Mouse (Mus musculus): ENCODE results near the gene Bag5.
A peak's percentile ranks its signal among the peaks of the same experiment; 100 is the strongest.

Bag5 gene

DNA sequence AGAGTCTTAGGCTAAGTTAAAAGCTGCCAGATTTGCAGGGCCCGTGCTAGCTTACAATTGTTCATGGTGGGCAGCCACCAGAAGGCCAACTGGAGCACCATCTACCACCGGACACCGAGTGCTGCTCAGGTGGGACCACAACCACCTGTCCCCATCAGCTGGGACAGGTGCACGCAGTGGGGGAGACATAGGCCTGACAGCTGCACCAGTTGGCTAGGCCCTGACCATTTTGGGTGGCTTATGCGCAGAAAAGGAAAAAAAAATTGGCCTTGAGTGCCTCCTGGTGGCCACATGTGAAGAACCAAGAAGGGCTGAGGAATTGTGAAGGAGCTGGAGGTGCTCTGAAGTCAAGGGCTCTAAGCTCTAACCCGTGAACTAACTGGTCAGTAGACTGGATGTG, 16.8 kb downstream of the Bag5 start:
- DNase-seq = peak; percentile 82

DNA sequence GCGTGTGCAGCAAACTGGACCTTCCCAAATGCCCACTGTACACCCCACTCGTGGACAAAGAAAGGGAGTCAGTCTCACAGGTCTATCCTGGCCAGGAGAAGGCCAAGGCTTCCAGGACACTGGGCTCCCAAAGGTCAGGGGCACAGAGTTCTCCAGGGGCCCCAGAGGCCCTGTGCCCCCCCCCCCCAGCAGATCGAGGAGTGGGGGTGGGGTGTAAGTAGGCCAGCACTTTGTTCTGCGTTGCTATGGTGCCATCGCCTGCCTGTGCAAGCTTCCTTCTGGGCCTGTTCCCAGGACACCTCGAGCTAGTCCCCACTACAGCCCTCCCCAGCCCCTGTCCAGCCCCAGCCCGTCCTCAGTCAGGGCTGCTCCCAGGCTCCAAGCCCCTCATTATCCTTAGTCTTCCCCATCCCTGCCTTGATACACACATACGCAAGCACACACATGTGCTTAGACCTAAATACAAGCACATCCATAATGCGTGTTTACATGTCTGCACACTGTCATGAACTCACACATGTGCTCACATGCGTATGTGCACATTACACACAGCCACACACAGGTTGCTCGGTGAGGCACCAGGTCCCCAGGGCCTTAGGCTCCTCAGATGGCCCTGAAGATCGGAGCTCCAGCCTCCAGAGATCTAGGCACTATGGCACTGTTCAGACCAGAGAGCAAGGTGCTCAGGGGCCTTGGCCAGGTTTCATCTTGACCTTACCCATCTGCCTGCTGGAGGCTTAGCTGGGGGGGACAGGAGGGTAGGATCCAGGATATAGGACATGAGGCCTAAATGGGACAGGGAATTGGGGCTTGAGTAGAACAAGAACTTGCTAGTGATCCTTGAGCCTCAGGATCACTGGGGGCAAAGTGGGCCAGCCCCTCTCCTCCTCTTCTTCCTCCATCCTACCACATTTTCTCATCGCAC, 17.9 kb downstream of the Bag5 start:
- peak; percentile 43 for DNase-seq

DNA sequence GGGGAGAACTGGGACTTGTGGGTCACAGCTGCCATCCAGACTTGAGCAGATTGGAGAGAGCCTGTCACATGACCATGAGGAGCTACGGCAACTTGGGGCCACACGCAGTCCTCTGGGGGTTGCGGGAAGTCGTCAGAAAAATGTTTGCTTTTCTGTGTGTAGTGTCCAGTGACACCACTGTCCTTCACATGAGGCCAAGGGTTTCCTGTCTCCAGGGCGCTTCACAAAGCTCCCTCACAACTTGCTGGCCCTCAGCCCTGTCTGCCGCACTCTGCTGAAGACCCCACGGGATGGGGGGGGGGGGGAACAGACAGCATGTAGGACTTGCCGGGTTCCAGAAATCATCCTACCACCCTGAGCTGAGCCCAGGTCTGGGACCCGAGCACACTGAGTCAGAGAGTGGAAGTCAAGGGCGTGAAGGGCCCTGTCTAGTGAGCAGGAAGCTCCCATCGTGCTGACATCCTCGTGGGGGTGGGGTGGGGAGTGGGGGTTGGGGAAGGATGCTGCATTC, 18.7 kb downstream of the Bag5 start:
- peak; percentile 47 for DNase-seq

DNA sequence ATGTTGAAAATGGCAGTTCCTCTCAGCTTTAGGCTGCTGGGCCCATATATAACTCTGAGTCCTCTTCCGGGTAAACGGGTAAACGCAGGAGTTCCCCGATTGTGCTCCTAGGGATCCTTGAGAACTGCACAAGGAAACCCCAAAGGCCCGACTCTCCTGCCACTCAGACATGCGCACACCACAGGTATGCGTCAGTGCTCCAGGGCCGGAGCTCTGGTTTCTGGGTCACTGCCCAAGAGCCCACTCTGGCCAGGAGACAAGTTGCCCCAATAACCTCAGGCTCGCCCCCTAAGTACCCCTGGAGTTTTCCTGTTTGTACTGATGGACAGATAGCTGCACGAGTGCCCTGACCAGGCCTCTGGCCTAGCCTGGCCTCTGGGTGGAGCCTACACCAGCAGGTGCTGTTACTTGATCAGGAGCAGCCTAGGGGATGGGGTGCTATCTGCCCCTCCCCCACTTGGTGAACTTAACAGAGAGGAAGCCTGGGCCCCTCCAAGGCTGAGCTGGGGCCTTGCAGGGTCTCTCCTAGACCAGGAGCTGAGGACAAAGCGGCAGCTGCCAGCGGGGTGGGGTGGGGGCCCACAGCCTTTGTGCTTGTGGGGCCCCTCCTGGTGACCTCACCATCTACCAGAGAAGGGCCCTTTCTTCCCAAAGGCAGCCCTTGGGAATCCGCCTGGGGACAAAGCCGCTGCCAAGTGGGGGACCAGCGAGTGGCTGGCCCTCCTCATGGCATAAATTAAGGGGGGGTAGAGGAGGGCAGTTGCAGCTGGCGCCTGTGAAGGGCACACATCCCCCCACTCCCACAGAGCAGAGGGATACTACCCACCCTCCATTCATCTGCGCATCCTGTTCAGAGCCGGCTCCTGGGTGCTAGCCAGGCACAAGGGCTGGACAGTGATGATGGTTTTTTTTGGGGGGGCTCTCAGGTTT, 19.5 kb downstream of the Bag5 start:
- peak; percentile 54 for DNase-seq

DNA sequence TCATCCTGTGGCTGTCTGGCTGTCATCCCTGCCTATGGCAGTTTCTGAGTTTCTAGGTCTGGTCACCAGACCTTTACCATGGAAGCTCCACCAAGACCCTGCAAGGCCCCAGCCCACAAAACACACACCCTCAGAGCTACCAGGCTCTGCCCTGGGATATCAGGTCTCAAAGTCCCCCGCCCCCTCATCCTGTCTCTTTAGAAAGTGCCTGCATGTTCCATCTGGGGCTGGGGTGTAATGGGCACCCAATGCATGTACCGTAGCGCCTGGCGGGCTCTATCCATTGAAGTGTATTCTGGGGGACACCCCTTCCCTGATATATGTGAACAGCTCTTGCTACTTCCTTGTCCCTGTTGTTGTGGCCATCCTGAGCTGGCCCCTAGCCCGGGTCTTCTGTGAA, 20.2 kb downstream of the Bag5 start:
- DNase-seq = peak; percentile 33

DNA sequence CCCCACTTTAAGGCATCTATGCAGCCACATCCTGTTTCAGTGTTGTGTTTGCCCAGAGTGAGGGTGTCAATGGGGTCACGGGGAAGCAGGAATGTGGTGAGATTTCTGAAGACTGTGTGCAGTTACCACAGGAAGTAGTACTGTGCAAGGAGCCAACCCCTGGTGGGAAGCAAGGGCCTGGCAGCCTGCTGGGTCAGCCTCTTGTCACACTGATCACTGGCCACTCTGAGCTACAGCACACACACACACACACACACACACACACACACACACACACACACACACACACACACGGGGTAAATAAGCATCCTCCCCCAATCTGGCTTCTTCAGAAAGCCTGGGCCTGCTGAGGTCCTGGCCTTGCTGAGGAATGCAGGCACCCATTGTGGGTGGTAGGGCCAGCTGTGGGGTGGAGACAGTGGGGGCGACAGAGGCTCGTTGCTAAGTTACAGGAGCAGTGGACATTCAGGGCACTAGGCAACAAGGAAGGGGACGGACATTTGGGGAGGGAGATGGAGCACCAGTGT, 21.6 kb downstream of the Bag5 start:
- peak; percentile 73 for DNase-seq

DNA sequence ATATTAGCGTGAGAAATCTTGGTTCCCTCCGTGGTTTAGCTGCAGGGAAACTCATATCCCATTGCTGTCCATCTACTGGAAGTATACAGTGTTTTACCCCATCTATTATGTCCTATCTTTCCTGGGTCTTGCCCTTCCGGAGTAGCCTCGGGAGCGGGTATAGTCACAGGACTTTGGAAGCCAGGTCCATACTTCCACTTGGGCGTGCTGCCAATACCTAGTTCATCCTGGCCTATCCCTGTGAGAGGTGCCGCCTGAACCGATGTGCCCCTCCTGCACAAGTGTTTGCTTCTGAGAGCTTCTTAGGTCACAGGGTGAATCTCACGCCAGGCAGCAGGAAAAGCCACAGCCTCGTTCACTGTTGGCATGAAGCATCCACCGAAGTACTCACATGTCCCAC, 23.6 kb downstream of the Bag5 start:
- no peak for DNase-seq

DNA sequence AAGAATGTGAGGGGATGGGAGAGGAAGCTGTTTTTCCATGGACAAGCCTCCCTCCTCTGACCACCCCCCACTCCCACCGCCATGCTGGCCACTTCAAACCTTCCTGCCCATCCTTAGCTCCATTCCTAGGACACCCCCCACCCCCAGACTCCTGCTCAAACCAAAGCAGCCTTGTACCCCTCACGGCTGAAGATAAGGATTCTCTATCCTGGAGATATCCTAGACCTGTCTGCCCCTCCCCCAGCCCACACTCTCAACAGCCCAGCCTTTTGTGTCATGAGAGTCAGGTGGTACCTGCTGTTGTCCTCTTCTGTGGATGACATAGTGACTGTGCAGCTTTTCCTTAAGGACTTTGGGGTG, 25.0 kb downstream of the Bag5 start:
- DNase-seq = no peak

DNA sequence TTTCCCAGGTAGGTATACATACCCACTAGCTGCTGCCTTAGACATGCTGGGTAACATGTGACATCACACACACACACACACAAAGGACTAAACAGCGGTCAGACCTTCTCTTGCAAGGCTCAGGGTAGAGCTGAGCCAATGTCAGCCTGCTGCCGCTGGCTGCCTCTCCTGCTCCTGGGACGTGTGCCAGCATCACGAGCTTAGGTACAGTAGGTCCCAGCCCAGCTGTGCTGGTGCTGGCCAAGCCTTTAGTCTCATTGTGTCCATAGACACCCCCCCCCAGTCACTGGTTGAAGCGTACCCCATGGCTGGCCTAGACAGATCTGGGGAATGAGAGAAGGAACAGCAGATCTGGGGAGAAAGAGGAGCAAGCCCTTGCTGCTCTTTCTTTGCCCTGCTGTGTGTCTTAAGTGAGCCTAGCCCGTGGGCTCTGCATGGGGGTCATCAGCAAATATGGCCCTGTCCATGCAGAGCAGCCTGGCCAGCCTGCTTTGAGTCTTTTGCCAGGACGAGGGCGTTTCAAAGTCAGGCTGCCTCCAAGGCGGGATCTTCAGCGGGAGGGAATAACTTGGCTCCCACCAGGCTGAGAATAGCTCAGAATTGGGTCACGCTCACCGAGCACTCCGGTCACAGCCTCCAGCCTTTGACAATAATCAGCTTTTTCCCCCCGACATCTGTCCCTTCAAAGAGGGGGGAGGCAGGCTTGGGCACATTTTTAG, 25.5 kb downstream of the Bag5 start:
- no peak for DNase-seq

DNA sequence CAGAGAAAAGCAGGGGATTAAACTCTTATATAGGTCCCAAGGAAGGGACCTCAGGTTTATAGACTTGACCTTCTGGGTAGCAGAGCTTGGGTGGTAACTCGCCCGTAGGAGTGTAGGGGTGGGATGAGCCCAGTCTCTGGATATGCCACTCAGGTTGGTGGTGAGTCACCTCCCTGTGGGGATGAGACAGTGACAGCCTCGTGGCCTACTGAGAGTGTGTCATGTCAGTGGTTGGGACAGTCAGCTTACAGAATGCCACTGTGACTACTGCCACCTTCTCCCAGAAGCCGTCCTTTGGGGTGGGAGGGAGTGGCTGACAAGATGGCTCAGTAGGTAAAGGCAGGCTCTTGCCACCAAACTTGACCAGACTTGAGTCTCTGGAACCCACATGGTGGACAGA, 26.7 kb downstream of the Bag5 start:
- no peak for DNase-seq

DNA sequence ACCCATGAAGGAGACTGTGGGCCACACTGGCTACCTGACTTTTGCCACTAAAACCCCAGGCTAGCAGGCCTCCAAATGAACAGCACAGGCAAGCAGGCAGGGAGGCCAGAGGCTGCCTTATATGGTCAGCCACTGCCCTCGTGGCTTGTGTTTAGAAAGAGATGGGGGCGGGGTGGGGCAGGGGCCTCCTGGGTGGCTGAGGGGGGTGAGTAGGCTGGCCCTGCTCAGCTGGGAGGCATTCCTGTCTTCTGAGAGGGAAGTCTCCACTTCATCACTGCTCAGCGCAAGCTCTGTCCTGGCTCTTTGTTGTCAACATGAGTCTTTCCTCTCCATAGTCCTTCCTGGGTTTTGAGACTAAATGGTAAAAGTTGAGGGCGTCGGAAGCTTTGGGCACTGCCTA, 30.3 kb downstream of the Bag5 start:
- no peak for DNase-seq

DNA sequence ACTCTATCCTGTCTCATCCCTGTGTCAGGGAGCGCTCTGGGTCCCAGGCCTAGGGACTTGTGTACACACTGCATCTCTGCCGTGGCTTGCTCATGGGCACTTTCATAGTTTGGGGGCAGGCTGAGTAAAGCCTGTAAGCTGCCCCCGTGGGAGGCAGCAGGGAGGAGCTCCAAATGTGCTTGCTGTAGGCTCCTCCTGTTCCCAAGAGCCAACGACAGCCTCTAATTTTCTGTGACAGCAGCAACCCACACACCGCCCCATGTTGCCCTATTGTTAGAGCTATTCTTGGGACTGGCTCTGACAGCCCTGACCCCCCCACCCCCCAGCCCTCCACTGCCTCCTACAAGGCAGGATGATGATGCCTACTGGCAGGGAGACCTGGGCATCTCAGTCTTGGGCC, 31.1 kb downstream of the Bag5 start:
- DNase-seq = no peak

DNA sequence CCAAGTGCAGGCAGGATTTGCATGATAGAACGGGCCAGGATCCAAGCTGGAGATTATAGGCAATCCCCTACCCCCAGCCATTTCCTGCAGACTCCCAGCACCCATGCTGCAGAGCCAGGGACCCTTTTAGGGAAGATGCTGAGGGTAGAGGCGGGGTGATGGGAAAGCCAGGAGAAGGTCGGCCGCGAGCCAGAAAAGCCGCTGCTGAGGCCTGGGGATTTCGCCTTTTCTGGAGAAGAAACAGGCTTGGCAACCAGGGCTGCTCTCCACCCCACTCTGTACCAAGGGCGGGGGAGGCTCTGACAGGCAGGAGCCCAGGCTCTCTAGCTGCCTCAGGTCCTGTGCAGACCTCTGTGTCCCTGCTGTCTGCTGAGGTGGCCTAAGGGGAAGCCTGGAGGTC, 31.8 kb downstream of the Bag5 start:
- no peak for DNase-seq

DNA sequence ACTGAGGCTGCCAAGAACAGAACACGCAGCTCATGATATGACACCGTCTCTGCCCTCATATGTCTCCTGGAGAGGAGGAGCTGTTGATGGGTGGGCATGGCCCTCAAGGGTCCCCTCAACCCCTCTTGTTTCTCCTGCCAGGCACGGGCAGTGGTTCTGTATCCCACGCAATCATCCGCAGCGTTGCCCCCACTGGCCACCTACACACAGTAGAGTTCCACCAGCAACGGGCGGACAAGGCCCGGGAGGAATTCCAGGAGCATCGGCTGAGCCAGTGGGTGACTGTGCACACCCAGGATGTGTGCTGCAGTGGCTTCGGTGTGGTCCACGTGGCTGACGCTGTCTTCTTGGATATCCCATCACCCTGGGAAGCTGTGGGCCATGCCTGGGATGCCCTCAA, 32.4 kb downstream of the Bag5 start:
- no peak for DNase-seq

DNA sequence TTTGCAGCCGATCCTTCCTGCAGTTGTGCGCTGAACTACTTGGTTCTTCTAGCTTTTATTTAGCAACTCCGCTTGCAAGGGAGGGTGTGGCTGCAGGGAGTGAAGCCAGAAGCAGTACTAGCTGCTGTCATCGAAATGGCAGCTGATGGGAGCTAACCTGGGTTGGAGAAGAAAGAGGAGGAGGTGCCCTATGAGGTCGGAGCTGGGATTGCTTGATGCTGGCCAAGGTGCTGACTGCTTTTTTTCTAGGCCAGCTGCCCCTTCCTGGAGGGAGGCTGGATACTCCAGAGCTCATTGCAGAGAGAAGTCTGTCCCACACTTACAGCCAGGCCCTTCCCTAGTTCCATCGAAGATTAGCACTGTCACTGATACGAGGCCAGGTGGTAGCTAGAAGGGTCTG, 34.1 kb downstream of the Bag5 start:
- no peak for DNase-seq

DNA sequence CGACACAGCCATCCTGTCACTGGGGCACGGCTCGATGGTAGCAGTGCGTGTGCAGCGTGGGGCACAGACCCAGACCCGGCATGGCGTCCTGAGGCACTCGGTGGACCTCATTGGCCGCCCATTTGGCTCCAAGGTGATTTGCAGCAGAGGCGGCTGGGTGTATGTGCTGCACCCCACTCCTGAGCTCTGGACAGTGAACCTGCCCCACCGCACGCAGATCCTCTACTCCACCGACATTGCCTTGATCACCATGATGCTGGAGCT, 34.5 kb downstream of the Bag5 start:
- no peak for DNase-seq

DNA sequence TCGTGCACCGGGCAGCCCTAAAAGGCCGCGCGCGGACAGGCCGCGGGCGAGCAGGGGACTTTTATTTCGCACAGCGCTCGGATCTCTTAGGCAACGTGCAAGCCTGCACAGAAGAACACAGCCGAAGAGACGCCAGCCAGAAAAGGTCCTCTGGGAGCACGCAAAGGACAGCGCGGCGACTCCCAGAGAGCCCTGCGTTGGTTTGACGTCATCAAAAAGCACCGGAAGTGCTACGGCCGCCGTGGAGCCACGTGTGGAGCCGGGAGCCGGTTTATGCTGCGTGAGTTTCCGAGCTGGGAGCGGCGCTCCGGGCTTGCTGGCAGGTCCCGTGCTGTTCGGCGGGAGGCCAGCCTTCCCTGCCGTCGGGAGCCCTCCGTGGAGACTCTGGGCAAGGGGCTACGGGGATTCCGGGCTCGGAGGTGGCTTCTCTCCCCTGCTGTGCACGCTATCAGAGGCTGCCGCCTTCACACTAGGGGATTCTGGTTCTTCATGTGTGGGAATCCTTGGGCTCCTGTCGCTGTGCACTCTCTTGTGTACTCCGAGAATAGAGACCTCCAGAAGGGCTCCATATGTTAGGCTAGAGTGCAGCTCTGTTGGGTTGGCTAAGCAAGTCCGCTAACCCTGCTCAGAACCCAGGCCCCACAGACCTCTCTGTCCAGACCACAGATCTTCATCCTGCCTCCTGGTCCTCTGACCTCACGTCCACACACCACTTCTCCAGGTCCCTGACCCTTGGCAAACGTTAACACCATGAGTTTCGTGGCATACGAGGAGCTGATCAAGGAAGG, 35.0 kb downstream of the Bag5 start, which contains the start of gene Trmt61a:
Trmt61a (plus strand) TSS at position 224 of the 788 bp plus-strand sequence.
- peak; percentile 92 for DNase-seq

DNA sequence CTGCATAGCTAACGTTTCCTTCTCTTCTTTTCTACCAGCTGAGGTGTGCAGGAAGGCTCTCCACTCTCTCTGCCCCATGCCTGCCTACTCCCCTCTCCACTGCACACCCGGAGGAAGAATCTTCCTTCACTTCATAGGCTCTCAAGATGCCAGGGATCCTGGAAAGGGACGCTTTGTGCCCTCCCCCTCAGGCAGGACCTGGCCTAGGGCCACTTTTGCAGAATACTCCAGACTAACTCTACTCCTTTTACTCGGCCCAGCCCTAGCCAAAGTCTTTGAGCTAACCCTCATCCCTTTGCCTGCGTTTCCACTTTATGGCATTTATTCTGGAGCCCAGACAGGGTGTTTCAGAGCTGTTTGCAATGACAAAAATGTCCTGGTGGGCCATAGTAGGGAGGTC, 35.6 kb downstream of the Bag5 start:
- DNase-seq = no peak

DNA sequence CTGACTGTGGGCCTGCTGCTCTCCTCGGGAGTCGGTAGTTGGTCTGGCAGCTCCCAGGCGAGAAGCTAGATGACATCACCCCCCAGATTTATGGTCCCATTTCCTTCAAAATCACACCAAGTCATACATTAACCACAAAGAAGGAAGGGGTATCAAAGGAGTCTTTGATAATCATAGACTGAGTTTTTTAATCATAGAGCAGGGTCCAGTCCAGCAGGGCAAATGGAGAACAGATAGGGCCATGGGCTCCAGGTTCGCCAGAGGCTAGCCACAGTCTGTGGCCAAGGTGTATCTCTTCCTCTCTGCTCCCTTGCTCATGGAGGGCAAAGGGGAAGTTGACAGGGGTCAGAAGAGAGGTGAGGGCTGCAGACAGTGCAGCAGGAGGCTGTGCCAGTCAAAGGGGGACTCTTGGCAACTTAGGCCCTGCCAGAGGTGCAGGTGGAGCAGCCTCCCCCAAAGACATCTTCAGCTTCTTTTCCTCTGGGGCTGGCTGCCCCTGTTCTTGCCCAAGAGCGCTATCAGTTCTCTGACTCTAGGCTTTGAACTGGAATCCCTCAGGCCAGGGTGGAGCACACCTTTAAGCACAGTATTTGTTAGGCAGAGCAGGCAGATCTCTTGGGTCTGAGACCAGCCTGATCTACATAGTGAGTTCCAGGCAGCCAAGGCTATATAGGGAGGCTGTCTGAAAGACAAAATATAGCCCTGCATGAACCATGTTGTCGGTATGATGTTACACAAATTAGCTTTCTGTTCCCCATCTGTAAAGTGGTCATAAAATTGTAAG, 37.1 kb downstream of the Bag5 start:
- no peak for DNase-seq

DNA sequence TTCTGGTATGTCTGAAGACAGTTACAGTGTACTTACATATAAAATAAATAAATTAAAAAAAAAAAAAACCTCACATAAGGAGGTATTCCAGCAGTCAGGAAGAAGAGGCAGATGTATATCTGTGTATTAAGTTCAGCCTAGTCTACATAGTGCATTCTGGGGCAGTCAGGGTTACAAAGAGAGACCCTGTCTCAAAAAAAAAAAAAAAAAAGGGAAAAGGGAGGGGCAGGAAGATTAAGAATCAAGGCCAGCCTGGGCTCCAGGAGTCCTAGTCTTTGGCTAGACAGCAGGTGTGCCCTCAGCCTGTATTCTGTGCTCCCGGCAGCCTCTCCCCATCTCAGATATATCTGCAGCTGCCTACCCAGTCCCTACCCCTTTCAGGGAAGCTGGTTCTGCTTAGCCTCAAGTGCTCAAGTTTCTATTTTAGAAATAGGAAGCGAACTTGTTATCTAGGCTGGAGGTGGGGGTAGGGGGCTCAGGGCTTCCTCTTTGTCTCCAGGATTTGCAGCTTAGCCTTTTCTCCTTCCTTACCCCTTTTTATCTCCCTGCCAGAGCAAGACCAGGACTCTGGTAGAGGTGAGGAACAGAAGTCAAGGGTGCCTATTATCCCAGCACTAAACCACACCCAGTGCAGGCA, 38.1 kb downstream of the Bag5 start:
- DNase-seq = no peak

DNA sequence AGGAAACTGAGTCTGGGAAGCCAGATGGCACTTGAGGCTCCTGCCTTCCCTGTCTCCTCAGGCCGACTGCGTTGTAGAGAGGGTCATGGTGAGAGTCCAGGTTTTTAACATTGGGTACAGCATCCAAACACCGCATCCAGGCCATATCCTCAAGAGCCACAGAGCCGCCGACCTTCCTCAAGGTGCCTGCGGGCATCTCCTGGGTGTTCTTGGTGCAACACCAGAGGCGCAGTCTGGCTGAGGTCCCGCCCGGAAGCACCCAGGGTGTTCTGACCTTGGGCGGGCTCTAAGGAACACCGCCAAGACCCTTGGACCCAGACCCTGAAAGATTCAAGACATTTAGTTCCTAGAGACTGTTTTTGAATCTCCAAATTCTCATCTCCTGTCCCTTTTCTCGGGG, 40.5 kb downstream of the Bag5 start:
- no peak for DNase-seq
